Mouse (Mus musculus): ENCODE measurements around the gene Foxn2.
"Not testable (repeated sequence)": the region's sequence is repeated elsewhere in the genome, so short reads cannot be mapped to it uniquely, and the experiment has no call there.

GRCm38 (mm10) chr17:88468655-88469398, 28.3 kb downstream of the Foxn2 start:
- not testable (repeated sequence) for TF ChIP-seq POLR2A (IDR thresholded peaks at IDR 0.05; ENCODE audit: borderline replicate concordance, extremely low read depth, low read depth, low read length); CTCF (IDR thresholded peaks at IDR 0.05; ENCODE audit: insufficient read depth, low read length)
